Mouse (Mus musculus) frontal cortex, postnatal 25 days (tissue): ENCODE measurements around the gene Tanc1.

Experiments used
- DNase-seq, 2 experiments: peaks; one replicate each; pipeline ENCODE4 v3.0.0; 2022; ENCODE audit warnings: low spot score in 2 of 2

The Tanc1 gene

GRCm38 (mm10) chr2:59717746-59718294 lies 106.0 kb downstream of the Tanc1 start:
- no peak for DNase-seq

- no peak for DNase-seq
Observed at GRCm38 (mm10) chr2:59718601-59719416, 107.0 kb downstream of the Tanc1 start.

GRCm38 (mm10) chr2:59719831-59720230 lies 108.0 kb downstream of the Tanc1 start:
- no peak for DNase-seq

DNA sequence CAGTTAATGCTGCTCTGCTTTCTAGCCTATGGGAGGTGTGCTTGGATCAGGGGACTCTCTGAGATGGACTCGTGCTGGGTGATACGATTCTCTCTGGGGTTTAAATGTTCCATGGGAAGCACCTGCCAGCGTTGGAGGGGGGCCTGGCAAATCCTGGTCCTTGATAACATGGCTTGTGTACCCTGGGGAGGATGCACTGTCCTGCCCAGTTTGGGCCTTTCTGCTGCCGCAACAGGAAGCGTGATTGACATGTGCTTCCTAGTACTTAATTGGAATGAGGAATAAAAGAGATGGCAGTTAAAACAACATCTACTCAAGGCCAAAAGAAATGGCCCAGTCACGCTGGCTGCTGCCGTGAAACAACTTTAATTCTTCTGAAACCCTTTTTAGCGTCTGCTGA lies 109.3 kb downstream of the Tanc1 start:
- no peak for DNase-seq

DNA sequence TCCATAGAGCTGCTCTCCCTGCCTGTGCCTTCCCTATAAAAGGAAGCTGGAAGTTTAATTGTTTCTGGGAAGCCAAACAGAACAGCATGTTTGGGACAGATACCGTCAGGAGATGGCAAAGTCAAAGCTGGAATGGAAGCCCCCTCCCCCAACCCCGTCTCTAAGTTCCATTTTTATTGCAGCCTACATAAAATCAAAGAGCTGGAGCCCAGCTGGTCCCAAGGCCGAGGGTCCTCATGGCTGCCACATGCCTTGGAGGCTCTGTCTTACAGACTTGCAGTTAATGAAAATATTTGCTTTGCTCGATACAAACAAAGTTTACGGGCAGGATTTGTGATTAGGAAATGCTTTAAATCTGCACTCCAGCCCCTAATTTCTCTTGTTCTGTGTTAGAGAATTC lies 109.9 kb downstream of the Tanc1 start:
- no peak for DNase-seq

- DNase-seq, result no peak
Observed at GRCm38 (mm10) chr2:59723311-59723710, 111.5 kb downstream of the Tanc1 start.

- DNase-seq, result no peak
Observed at GRCm38 (mm10) chr2:59725518-59726185, 113.8 kb downstream of the Tanc1 start.

DNA sequence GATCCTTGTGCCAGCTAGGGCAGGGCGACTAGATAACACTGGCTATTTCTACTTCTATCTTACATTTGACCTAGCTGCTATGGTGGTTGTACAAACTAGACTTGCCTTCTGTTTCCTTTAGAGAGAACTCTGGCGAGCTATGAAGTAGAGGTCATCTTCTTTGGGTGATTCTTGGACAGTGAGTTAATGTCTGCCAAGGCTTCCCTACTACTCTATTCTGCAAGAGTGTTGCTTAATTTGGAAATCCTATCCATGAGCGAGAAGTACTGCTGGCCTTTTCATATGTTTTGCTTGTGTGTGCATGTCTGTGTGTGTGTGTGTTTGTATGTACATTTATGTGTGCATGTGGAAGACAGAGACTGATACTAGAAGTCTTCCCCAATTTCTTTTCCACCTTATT lies 120.0 kb downstream of the Tanc1 start:
- DNase-seq, result no peak

DNA sequence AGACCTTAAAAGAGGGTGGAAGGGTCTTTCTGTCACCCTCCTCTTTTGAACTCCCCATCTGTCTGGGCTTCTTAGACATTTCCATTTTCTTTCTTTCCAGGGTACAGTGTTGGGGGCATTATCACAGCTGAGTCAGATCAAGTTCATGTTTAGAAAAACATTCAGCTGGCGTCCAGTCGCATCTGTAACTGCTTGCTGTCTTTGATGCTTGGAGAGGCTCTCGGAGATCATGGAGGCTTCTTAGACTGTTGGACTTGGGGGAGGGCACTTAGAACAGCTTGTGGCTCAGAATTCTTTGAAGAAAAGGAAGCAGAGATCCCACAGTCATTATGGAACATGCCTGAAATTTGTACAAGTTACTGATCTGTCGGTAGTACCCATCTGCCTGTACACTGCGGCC lies 121.6 kb downstream of the Tanc1 start:
- DNase-seq, result no peak

GRCm38 (mm10) chr2:59736401-59736898 lies 124.6 kb downstream of the Tanc1 start:
- no peak for DNase-seq

GRCm38 (mm10) chr2:59737368-59737767 lies 125.5 kb downstream of the Tanc1 start:
- no peak for DNase-seq

GRCm38 (mm10) chr2:59738356-59738755 lies 126.5 kb downstream of the Tanc1 start:
- DNase-seq, result no peak

- no peak for DNase-seq
Observed at GRCm38 (mm10) chr2:59739036-59739435, 127.2 kb downstream of the Tanc1 start.

GRCm38 (mm10) chr2:59742500-59743116 lies 130.8 kb downstream of the Tanc1 start:
- DNase-seq, result no peak

GRCm38 (mm10) chr2:59745428-59745827 lies 133.6 kb downstream of the Tanc1 start:
- DNase-seq, result peak; percentile 38 to 44

- DNase-seq, result no peak
Observed at GRCm38 (mm10) chr2:59746070-59746469, 134.2 kb downstream of the Tanc1 start.

- DNase-seq, result no peak
Observed at GRCm38 (mm10) chr2:59747757-59748156, 135.9 kb downstream of the Tanc1 start.

- DNase-seq, result no peak
Observed at GRCm38 (mm10) chr2:59749371-59749770, 137.5 kb downstream of the Tanc1 start.

GRCm38 (mm10) chr2:59751172-59751571 lies 139.3 kb downstream of the Tanc1 start:
- DNase-seq, result no peak

- DNase-seq, result no peak
Observed at GRCm38 (mm10) chr2:59752148-59752547, 140.3 kb downstream of the Tanc1 start.

GRCm38 (mm10) chr2:59752766-59753165 lies 140.9 kb downstream of the Tanc1 start:
- DNase-seq, result no peak

GRCm38 (mm10) chr2:59756137-59756753 lies 144.4 kb downstream of the Tanc1 start:
- DNase-seq, result no peak
